Mouse (Mus musculus) MEL (cell line): ENCODE data around the gene Noxa1. TPM values are rescaled to one million over a fixed set of nuclear protein-coding genes. Genes with fewer than 3 reads are reported as not detected.

Experiments used
- polyA plus RNA-seq, 2 experiments: library from polyadenylated mRNA; stranded (reverse) in 1 of 2; unstranded in 1 of 2; fragments of >175 nt in 1 of 2; fragments of >200 nt in 1 of 2; gene quantifications; 2 replicates each; pipeline versions ENCODE4 v1.2.1 to v1.2.4; 2012; ENCODE audit warnings: low replicate concordance in 2 of 2, low read depth in 1 of 2; ENCODE audit not compliant: insufficient read length in 2 of 2, insufficient read depth in 1 of 2, missing spikeins in 1 of 2
- total RNA-seq: library from RNA; depleted of rRNA; stranded (reverse); fragments of 300-350 nt; gene quantifications from 2 replicates; pipeline ENCODE4 v1.2.3, GENCODE M21; 2012; rRNA removed

Gene Noxa1
- total and polyA plus RNA-seq, 3 experiments: 0.08 to 0.10 TPM; not detected in 1

Other genes with a start within 250 kb of the Noxa1 start
- 31.9 and 32.7 TPM in 2 replicates for gene Ehmt1, start 175.5 kb downstream of the Noxa1 start, total RNA-seq
- gene Ehmt1, start 175.5 kb downstream of the Noxa1 start, polyA plus RNA-seq: 10 to 100 TPM in 1 of 2 experiments, not detected in 1; 55.8 TPM
- 19.0 and 20.2 TPM in 2 replicates for gene Arrdc1, start 159.9 kb downstream of the Noxa1 start, total RNA-seq
- 10 to 100 TPM in 1 of 2 experiments, not detected in 1; 49.0 TPM for gene Arrdc1, start 159.9 kb downstream of the Noxa1 start, polyA plus RNA-seq
- 73.7 and 83.5 TPM in 2 replicates for gene Zmynd19, start 145.4 kb downstream of the Noxa1 start, total RNA-seq
- 100 to 1,000 TPM in 1 of 2 experiments, not detected in 1; 114 TPM for gene Zmynd19, start 145.4 kb downstream of the Noxa1 start, polyA plus RNA-seq
- 16.6 and 17.6 TPM in 2 replicates for gene Dph7, start 132.7 kb downstream of the Noxa1 start, total RNA-seq
- 10 to 100 TPM in 1 of 2 experiments, not detected in 1; 19.7 TPM for gene Dph7, start 132.7 kb downstream of the Noxa1 start, polyA plus RNA-seq
- 84.8 and 102 TPM in 2 replicates for gene Mrpl41, start 120.1 kb downstream of the Noxa1 start, total RNA-seq
- gene Mrpl41, start 120.1 kb downstream of the Noxa1 start, polyA plus RNA-seq: 100 to 1,000 TPM in 1 of 2 experiments, not detected in 1; 103 TPM
- gene Pnpla7, start 119.1 kb downstream of the Noxa1 start, total RNA-seq: 7.1 and 8.8 TPM in 2 replicates
- gene Pnpla7, start 119.1 kb downstream of the Noxa1 start, polyA plus RNA-seq: 10 to 100 TPM in 1 of 2 experiments, not detected in 1; 11.3 TPM
- 10.9 and 13.3 TPM in 2 replicates for gene Nsmf, start 40.8 kb downstream of the Noxa1 start, total RNA-seq
- gene Nsmf, start 40.8 kb downstream of the Noxa1 start, polyA plus RNA-seq: 10 to 100 TPM in 1 of 2 experiments, not detected in 1; 25.8 TPM
- not detected in 2 replicates for gene Entpd8, start 14.8 kb downstream of the Noxa1 start, total RNA-seq
- gene Entpd8, start 14.8 kb downstream of the Noxa1 start, polyA plus RNA-seq: not detected
- gene Nrarp, start 85.6 kb upstream of the Noxa1 start, total RNA-seq: 6.3 and 6.5 TPM in 2 replicates
- gene Nrarp, start 85.6 kb upstream of the Noxa1 start, polyA plus RNA-seq: 10 to 100 TPM in 1 of 2 experiments, not detected in 1; 12.3 TPM
- gene Tor4a, start 101.7 kb upstream of the Noxa1 start, total RNA-seq: 7.6 and 9.1 TPM in 2 replicates
- 10 to 100 TPM in 1 of 2 experiments, not detected in 1; 13.7 TPM for gene Tor4a, start 101.7 kb upstream of the Noxa1 start, polyA plus RNA-seq
- gene Nelfb, start 116.3 kb upstream of the Noxa1 start, total RNA-seq: 62.9 and 63.1 TPM in 2 replicates
- gene Nelfb, start 116.3 kb upstream of the Noxa1 start, polyA plus RNA-seq: 10 to 100 TPM in 1 of 2 experiments, not detected in 1; 83.5 TPM
- gene Stpg3, start 119.5 kb upstream of the Noxa1 start, total RNA-seq: not detected in 2 replicates
- gene Stpg3, start 119.5 kb upstream of the Noxa1 start, polyA plus RNA-seq: under 1 TPM in 1 of 2 experiments, not detected in 1; 0.07 TPM
- gene Fam166a, start 123.6 kb upstream of the Noxa1 start, total RNA-seq: 1.1 TPM in 1 of 2 replicates, not detected in the other
- 10 to 100 TPM in 1 of 2 experiments, not detected in 1; 15.6 TPM for gene Fam166a, start 123.6 kb upstream of the Noxa1 start, polyA plus RNA-seq
- 979 and 1,089 TPM in 2 replicates for gene Tubb4b, start 129.6 kb upstream of the Noxa1 start, total RNA-seq
- 1,000 to 10,000 TPM in 1 of 2 experiments, 100 to 1,000 TPM in 1; 183 to 1,037 TPM for gene Tubb4b, start 129.6 kb upstream of the Noxa1 start, polyA plus RNA-seq
- gene Slc34a3, start 139.2 kb upstream of the Noxa1 start, total RNA-seq: 0.04 TPM in 1 of 2 replicates, not detected in the other
- gene Slc34a3, start 139.2 kb upstream of the Noxa1 start, polyA plus RNA-seq: under 1 TPM in 1 of 2 experiments, not detected in 1; 0.03 TPM
- not detected in 2 replicates for gene Rnf224, start 141.6 kb upstream of the Noxa1 start, total RNA-seq
- under 1 TPM in 1 of 2 experiments, not detected in 1; 0.10 TPM for gene Rnf224, start 141.6 kb upstream of the Noxa1 start, polyA plus RNA-seq
- gene Rnf208, start 147.1 kb upstream of the Noxa1 start, total RNA-seq: 6.0 and 7.4 TPM in 2 replicates
- 10 to 100 TPM in 1 of 2 experiments, not detected in 1; 21.8 TPM for gene Rnf208, start 147.1 kb upstream of the Noxa1 start, polyA plus RNA-seq
- 0.15 and 0.26 TPM in 2 replicates for gene Cysrt1, start 147.3 kb upstream of the Noxa1 start, total RNA-seq
- gene Cysrt1, start 147.3 kb upstream of the Noxa1 start, polyA plus RNA-seq: under 1 TPM in 1 of 2 experiments, not detected in 1; 0.19 TPM
- gene AL732309.1, start 151.7 kb upstream of the Noxa1 start, total RNA-seq: 8.2 and 11.5 TPM in 2 replicates
- gene AL732309.1, start 151.7 kb upstream of the Noxa1 start, polyA plus RNA-seq: 1 to 10 TPM in 1 of 2 experiments, not detected in 1; 4.8 TPM
- gene Tmem203, start 160.3 kb upstream of the Noxa1 start, total RNA-seq: 8.1 and 8.4 TPM in 2 replicates
- gene Tmem203, start 160.3 kb upstream of the Noxa1 start, polyA plus RNA-seq: 10 to 100 TPM in 1 of 2 experiments, not detected in 1; 17.0 TPM
- gene Tprn, start 167.5 kb upstream of the Noxa1 start, total RNA-seq: 26.1 and 32.9 TPM in 2 replicates
- 10 to 100 TPM in 1 of 2 experiments, not detected in 1; 50.8 TPM for gene Tprn, start 167.5 kb upstream of the Noxa1 start, polyA plus RNA-seq
- 194 and 226 TPM in 2 replicates for gene Ssna1, start 177.3 kb upstream of the Noxa1 start, total RNA-seq
- gene Ssna1, start 177.3 kb upstream of the Noxa1 start, polyA plus RNA-seq: 100 to 1,000 TPM in 1 of 2 experiments, not detected in 1; 158 TPM
- gene Anapc2, start 177.3 kb upstream of the Noxa1 start, total RNA-seq: 9.8 and 10.3 TPM in 2 replicates
- 10 to 100 TPM in 1 of 2 experiments, not detected in 1; 67.0 TPM for gene Anapc2, start 177.3 kb upstream of the Noxa1 start, polyA plus RNA-seq
- gene Tmem210, start 193.0 kb upstream of the Noxa1 start, total RNA-seq: not detected in 2 replicates
- gene Tmem210, start 193.0 kb upstream of the Noxa1 start, polyA plus RNA-seq: not detected
- gene Lrrc26, start 194.8 kb upstream of the Noxa1 start, total RNA-seq: not detected in 2 replicates
- not detected for gene Lrrc26, start 194.8 kb upstream of the Noxa1 start, polyA plus RNA-seq
- not detected in 2 replicates for gene Grin1, start 224.0 kb upstream of the Noxa1 start, total RNA-seq
- under 1 TPM in 1 of 2 experiments, not detected in 1; 0.07 TPM for gene Grin1, start 224.0 kb upstream of the Noxa1 start, polyA plus RNA-seq
- 37.7 and 49.6 TPM in 2 replicates for gene Man1b1, start 237.2 kb upstream of the Noxa1 start, total RNA-seq
- gene Man1b1, start 237.2 kb upstream of the Noxa1 start, polyA plus RNA-seq: 10 to 100 TPM in 1 of 2 experiments, not detected in 1; 50.1 TPM